Mouse (Mus musculus) ZHBTc4 (cell line): ENCODE data around the gene Vmn1r43.
"Not testable (repeated sequence)": the region's sequence is repeated elsewhere in the genome, so short reads cannot be mapped to it uniquely, and the experiment has no call there.

Experiments used
- DNase-seq: peaks from one replicate; pipeline ENCODE4 v3.0.0-alpha.2; 2011; ENCODE audit warnings: low read depth, low spot score

The Vmn1r43 gene

GRCm38 (mm10) chr6:89876313-89876712 is at the start of gene Vmn1r43, which contains the start of gene Vmn1r42:
Gene Vmn1r43, minus strand, starts transcription at chr6:89876413.
Gene Vmn1r42, minus strand, starts transcription at chr6:89876413.
- DNase-seq: not testable (repeated sequence)

GRCm38 (mm10) chr6:89883812-89884211 is 7.6 kb upstream of the Vmn1r43 start:
- no peak for DNase-seq

GRCm38 (mm10) chr6:89883360-89883759 is 7.1 kb upstream of the Vmn1r43 start, which contains the start of gene Vmn1r44:
Gene Vmn1r44, plus strand, starts transcription at chr6:89883660.
- no peak for DNase-seq

GRCm38 (mm10) chr6:89880867-89881266 is 4.7 kb upstream of the Vmn1r43 start:
- no peak for DNase-seq

GRCm38 (mm10) chr6:89876963-89877362 is 750 bp upstream of the Vmn1r43 start:
- DNase-seq: no peak

GRCm38 (mm10) chr6:89867976-89868375 is 8.2 kb downstream of the Vmn1r43 start:
- DNase-seq: peak; percentile 38

- DNase-seq: peak; percentile 36
Measured at GRCm38 (mm10) chr6:89867276-89867675, 8.9 kb downstream of the Vmn1r43 start.

GRCm38 (mm10) chr6:89863792-89864191 is 12.4 kb downstream of the Vmn1r43 start:
- no peak for DNase-seq

- peak; percentile 67 for DNase-seq
Measured at GRCm38 (mm10) chr6:89859839-89860238, 16.4 kb downstream of the Vmn1r43 start.

- no peak for DNase-seq
Measured at GRCm38 (mm10) chr6:89857552-89857951, 18.7 kb downstream of the Vmn1r43 start.
